Mouse (Mus musculus): ENCODE data around the gene Tbx1.

Gene Tbx1

GRCm38 (mm10) chr16:18587847-18588737 lies 2.4 kb downstream of the Tbx1 start:
- DNase-seq (ENCODE audit: low read depth): no peak

- no peak for DNase-seq (ENCODE audit: low read depth)
Observed at GRCm38 (mm10) chr16:18586906-18587546, 3.4 kb downstream of the Tbx1 start.

GRCm38 (mm10) chr16:18586076-18586905 lies 4.2 kb downstream of the Tbx1 start:
- no peak for DNase-seq (ENCODE audit: low read depth)

GRCm38 (mm10) chr16:18585676-18586075 lies 4.8 kb downstream of the Tbx1 start:
- no peak for DNase-seq (ENCODE audit: low read depth)

- no peak for DNase-seq (ENCODE audit: low read depth)
Observed at GRCm38 (mm10) chr16:18584901-18585510, 5.5 kb downstream of the Tbx1 start.

GRCm38 (mm10) chr16:18583673-18584357 lies 6.7 kb downstream of the Tbx1 start:
- DNase-seq (ENCODE audit: low read depth): no peak

- no peak for DNase-seq (ENCODE audit: low read depth)
Observed at GRCm38 (mm10) chr16:18583169-18583568, 7.3 kb downstream of the Tbx1 start.

GRCm38 (mm10) chr16:18582426-18583148 lies 7.9 kb downstream of the Tbx1 start:
- DNase-seq (ENCODE audit: low read depth): no peak

GRCm38 (mm10) chr16:18581623-18582205 lies 8.8 kb downstream of the Tbx1 start:
- DNase-seq (ENCODE audit: low read depth): no peak

- DNase-seq (ENCODE audit: low read depth): no peak
Observed at GRCm38 (mm10) chr16:18581050-18581622, 9.3 kb downstream of the Tbx1 start.

- DNase-seq (ENCODE audit: low read depth): no peak
Observed at GRCm38 (mm10) chr16:18580389-18580788, 10.1 kb downstream of the Tbx1 start.

- DNase-seq (ENCODE audit: low read depth): peak; percentile 45
Observed at GRCm38 (mm10) chr16:18577599-18578160, 12.8 kb downstream of the Tbx1 start.

GRCm38 (mm10) chr16:18577071-18577470 lies 13.4 kb downstream of the Tbx1 start:
- no peak for DNase-seq (ENCODE audit: low read depth)

- no peak for DNase-seq (ENCODE audit: low read depth)
Observed at GRCm38 (mm10) chr16:18574196-18574595, 16.3 kb downstream of the Tbx1 start.

GRCm38 (mm10) chr16:18568599-18568998 lies 21.9 kb downstream of the Tbx1 start:
- no peak for DNase-seq (ENCODE audit: low read depth)

- DNase-seq (ENCODE audit: low read depth): no peak
Observed at GRCm38 (mm10) chr16:18564472-18564871, 26.0 kb downstream of the Tbx1 start.

- no peak for DNase-seq (ENCODE audit: low read depth)
Observed at GRCm38 (mm10) chr16:18556461-18556860, 34.0 kb downstream of the Tbx1 start.

- DNase-seq (ENCODE audit: low read depth): peak; percentile 95
Observed at GRCm38 (mm10) chr16:18555235-18555935, 35.1 kb downstream of the Tbx1 start.

- DNase-seq (ENCODE audit: low read depth): peak; percentile 62
Observed at GRCm38 (mm10) chr16:18554721-18555120, 35.8 kb downstream of the Tbx1 start.
